Mouse (Mus musculus): ENCODE results near the gene Mib2.
A peak's percentile ranks its signal among the peaks of the same experiment; 100 is the strongest.
"Not testable (repeated sequence)": the region's sequence is repeated elsewhere in the genome, so short reads cannot be mapped to it uniquely, and the experiment has no call there.

The Mib2 gene

GRCm38 (mm10) chr4:155670236-155670635 is 1.2 kb upstream of the Mib2 start:
- DNase-seq, result not testable (repeated sequence)

- peak in 1 of 2 experiments; percentile 25 for DNase-seq
Observed at GRCm38 (mm10) chr4:155669598-155670075, 639 bp upstream of the Mib2 start.

- DNase-seq, result no peak
Observed at GRCm38 (mm10) chr4:155666903-155667302, 2.1 kb downstream of the Mib2 start.

- peak in 1 of 2 experiments; percentile 40 for DNase-seq
Observed at GRCm38 (mm10) chr4:155660641-155661040, 8.4 kb downstream of the Mib2 start.

GRCm38 (mm10) chr4:155658961-155659360 is 10.0 kb downstream of the Mib2 start:
- peak in 1 of 2 experiments; percentile 35 for DNase-seq

GRCm38 (mm10) chr4:155656214-155656751 is 12.7 kb downstream of the Mib2 start:
- peak in 1 of 2 experiments; percentile 35 for DNase-seq

DNA sequence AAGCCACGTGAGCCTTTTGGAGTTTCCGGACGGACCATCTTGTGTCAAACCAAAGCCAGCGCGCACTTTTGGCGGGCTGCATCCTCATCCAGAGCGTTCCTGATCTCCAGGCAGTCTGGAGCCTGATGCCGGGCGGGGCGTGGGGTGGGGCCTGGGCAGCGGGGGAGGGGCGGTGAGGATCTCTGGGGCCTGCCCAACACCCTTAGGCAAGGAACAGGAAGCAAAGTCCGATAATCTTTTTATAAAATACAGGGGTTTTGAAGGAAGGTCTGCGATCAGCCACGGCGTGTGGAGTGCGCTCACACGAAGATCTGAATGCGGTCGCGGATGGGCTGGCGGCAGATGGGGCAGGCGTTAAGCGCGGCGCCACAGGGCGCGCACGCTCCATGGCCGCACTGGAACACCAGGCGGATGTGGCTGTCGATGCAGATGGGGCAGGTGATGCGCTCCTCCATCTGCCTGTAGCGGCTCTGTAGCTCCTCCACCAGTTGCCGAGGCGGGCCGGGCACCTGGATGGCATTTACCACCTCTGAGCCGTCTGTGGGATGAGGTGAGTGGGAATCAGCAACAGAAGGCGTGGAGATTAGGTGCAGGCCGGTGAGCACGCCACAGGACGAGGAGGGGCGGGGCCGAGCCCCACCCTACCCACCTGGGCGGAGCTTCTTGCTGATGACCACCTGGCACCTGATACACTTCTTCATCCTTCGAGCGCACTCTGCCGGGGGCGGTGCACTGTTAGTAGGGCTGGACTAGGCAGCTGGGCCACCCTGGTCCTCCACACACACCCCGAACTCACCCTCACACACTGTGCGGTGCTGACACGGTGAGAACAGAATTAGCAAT is 14.3 kb downstream of the Mib2 start:
- peak; percentile 61 to 66 for DNase-seq

DNA sequence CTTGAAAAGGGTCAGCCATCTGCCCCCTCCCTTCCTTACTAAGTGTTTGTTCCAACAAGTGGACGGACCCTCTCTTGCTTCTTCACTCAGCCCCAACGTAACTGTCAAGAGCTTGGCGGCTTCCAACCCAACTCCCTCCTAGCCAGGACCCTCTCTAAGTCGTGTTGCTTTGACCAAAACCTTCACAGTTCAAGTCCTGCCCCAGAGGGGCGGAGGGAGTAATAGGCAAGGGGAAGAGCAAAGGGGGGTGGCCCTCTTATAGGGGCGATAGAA is 14.9 kb downstream of the Mib2 start:
- DNase-seq, result no peak

DNA sequence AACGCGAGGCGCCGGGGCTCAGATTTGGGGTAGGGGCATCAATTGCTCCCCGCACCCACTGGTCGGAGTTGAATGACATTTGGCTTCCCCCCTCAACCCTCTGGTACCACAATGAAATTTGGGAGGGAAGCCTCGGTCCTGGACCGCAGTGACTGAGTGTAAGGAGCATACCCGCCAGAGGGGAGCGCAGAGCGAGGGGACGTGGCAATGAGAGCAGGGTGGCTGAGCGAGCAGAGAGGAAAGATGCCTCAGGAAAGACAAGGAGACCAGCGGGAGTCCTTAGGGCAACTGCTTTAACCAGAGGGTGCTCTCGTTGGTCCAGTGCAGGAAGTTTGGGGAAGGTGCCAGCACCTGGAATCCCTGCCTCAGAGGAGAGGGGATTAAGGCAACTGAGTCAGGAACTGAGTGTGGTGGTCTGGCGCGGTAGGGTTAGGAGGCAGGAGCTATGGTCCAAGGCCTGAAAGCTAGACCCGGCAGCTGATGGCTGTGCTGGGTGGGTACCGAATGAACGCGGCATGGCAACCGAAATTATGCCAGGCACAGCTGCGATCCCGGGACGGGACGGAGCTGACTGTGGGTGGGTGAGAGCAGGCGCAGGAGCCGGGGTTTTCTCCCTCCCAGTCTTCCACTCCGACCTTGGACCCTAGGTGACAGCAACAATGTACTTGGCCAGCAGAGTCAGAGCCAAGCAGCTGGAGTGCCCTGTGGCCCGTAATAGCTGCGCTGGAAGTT is 15.4 kb downstream of the Mib2 start:
- DNase-seq, result peak; percentile 16 to 55

GRCm38 (mm10) chr4:155653086-155653450 is 15.9 kb downstream of the Mib2 start, which contains the start of gene Mmp23:
Mmp23 (minus strand) TSS chr4:155653384.
- DNase-seq, result peak; percentile 30 to 56

GRCm38 (mm10) chr4:155652283-155653085 is 16.5 kb downstream of the Mib2 start:
- DNase-seq, result peak in 1 of 2 experiments; percentile 30

GRCm38 (mm10) chr4:155651553-155652269 is 17.3 kb downstream of the Mib2 start:
- peak; percentile 27 to 67 for DNase-seq

GRCm38 (mm10) chr4:155649355-155649754 is 19.6 kb downstream of the Mib2 start:
- DNase-seq, result peak in 1 of 2 experiments; percentile 36

DNA sequence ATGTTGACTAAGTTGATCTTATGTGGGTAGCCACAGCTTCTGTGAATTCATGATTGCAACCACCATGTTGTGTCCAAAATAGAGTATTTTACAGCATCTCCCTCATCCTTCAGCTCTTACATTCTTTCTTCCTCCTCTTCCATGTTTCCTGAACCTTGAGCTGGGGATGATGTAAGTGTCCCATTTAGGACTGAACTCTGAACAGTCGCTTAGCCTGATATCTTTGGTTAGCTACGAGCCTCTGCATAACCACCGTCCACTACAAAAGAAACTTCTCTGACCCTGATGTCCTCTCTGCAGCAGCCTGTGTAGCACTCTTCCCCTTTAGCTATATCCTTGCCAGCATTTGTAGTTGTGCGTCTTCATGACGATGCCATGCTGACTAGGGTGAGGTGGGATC is 23.3 kb downstream of the Mib2 start:
- no peak for DNase-seq

DNA sequence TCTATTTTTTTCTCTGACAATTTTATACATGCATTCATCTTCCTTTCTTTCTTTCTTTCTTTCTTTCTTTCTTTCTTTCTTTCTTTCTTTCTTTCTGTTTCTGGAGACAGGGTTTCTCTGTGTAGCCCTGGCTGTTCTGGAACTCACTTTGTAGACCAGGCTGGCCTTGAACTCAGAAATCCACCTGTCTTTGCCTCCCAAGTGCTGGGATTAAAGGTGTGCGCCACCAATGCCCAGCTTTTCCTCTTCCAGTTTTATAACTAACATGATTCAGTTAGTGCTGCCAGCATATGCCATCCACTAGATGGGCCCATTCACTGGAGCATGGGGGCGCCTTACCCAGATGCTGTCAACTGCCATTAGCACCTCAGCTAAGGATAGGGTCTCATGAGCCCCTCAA is 23.7 kb downstream of the Mib2 start, which contains the start of gene Gm10563:
TSS of gene Gm10563 (minus strand) at position 101 of the 400 bp plus-strand sequence.
- not testable (repeated sequence) for DNase-seq

- DNase-seq, result peak; percentile 51 to 64
Observed at GRCm38 (mm10) chr4:155643531-155643930, 25.5 kb downstream of the Mib2 start.

- no peak for DNase-seq
Observed at GRCm38 (mm10) chr4:155635766-155636499, 33.1 kb downstream of the Mib2 start.

- no peak for DNase-seq
Observed at GRCm38 (mm10) chr4:155630267-155630666, 38.7 kb downstream of the Mib2 start.

DNA sequence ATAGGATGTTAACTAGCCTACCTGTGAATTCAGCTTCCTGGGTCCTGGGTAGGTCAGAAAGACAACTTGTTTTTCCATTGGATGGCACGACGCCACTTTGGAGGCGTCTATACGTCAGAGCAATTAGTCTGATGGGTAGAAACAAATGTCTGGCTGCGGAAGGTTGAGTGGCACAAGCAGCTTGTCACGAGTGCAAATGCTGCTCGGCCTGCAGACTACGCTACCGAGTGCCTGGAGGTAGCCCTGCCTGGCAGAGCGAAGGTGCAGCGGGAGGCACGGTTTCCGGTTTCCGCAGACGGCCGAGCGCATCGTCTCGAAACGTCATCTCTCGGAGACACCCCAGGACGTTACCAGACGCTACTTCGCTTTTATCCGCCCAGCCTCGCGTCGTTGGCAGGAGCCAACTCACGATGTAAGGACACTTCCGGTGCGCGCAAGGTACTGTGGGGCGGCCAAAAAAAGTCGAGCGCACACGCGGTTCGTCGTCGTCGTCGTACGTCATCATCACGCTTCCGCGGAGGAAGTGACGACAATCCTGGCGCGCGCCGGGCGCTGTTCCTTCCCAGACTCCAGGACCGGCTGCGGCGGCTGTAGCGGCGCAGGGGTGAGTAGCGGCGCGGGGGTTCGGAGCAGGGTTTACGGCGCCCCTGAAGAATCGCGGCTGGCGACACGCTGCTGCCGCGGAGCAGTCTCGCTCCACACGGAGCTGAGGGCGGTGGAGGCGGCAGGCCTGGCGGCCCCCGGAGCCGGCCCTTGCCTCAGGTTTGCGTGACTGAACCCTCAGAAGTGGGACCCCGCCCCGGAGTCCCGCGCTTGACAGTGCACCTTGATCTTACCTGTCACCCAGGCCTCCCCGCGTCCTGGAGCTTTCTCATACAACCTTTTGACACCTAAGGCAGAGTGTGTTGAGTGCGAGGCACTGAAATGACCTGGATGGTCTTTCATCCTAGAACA is 44.4 kb downstream of the Mib2 start, which contains the start of gene Cdk11b:
TSS of gene Cdk11b (plus strand) at position 517 of the 954 bp plus-strand sequence.
- DNase-seq, result peak; percentile 97 to 99

DNA sequence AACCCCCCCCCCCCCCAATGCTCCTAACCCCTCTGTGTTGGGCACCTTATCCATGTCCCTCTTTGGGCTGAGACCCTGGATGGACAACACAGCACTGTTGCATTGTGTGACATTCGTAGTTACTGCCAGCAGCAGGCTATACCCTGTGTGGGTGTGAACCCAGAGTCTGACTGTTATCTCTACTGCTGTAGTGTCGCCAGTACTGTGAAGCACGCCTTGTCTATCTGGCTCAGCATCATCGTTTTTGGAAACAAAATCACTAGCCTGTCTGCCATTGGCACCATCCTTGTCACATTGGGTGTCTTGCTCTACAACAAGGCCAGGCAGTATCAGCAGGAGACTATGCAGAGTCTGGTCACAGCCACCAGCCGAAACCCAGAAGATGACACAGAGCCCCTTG is 50.7 kb downstream of the Mib2 start:
- DNase-seq, result no peak

Data from kidney, postnatal 25 days (tissue).